Mouse (Mus musculus): ENCODE data around the gene Rimbp3.
"Not testable (repeated sequence)": the region's sequence is repeated elsewhere in the genome, so short reads cannot be mapped to it uniquely, and the experiment has no call there.

- TF ChIP-seq ZNF384 (IDR thresholded peaks at IDR 0.05; ENCODE audit: low read depth, low read length); HCFC1 (IDR thresholded peaks at IDR 0.05; ENCODE audit: borderline replicate concordance, insufficient read depth, low read length); ZC3H11A (IDR thresholded peaks at IDR 0.05; ENCODE audit: borderline replicate concordance, low read depth, low read length): not testable (repeated sequence)
Observed at GRCm38 (mm10) chr16:17165478-17165877, 42.9 kb upstream of the Rimbp3 start.

All from ES-E14 (cell line).